ENCODE assay signal across 29 mouse cellular contexts in genomic region chr12:81235456-81236330, GRCm38 (mm10).
DNase-seq lines count a peak whose midpoint lies in the region; TF ChIP-seq lines count a peak whose summit lies in the region.
"Had no signal": no experiment of that assay in that cellular context is flagged by ENCODE, and none has a peak within 500 bp of the region (broad histone marks: within the 10 kb centered on the region; RNA-seq: fewer than 3 reads in every experiment).

No protein-coding gene starts in this region.

- H3K4me1 ChIP-seq in olfactory bulb, adult 2 months (ENCODE audit: control insufficient read depth, insufficient read depth, low read length), result peaks cover 7% of the 10 kb centered on the region
- H3K4me1 ChIP-seq: embryonic facial prominence, embryonic 12.5 days; forebrain, embryonic 10.5 days; forebrain, embryonic 15.5 days; heart, embryonic 12.5 days; limb, embryonic 10.5 days; limb, embryonic 15.5 days; neural tube, embryonic 15.5 days had no signal

- no peak for TF ChIP-seq CTCF in olfactory bulb, adult 2 months (IDR thresholded peaks at IDR 0.05; ENCODE audit: insufficient read depth, low read depth, low read length)

- 46% methylated on average over 10 of the region's 10 CpGs for WGBS in olfactory bulb, adult 2 months

- peak overlapping the region; percentile 77 for H3K27ac ChIP-seq in olfactory bulb, adult 2 months (ENCODE audit: insufficient read depth, low read depth, low read length)
- H3K27ac ChIP-seq: embryonic facial prominence, embryonic 12.5 days; forebrain, embryonic 10.5 days; forebrain, embryonic 15.5 days; hindbrain, embryonic 14.5 days; limb, embryonic 10.5 days; limb, embryonic 15.5 days; liver, embryonic 14.5 days; neural tube, embryonic 15.5 days had no signal

- TF ChIP-seq POLR2A in olfactory bulb, adult 2 months (IDR thresholded peaks at IDR 0.05; ENCODE audit: insufficient read depth, low read depth, low read length), result no peak

- no peak overlapping the region for H3K4me3 ChIP-seq in olfactory bulb, adult 2 months (ENCODE audit: insufficient read depth, low read depth, low read length)
- H3K4me3 ChIP-seq: embryonic facial prominence, embryonic 12.5 days; forebrain, embryonic 10.5 days; forebrain, embryonic 15.5 days; heart, embryonic 12.5 days; limb, embryonic 10.5 days; limb, embryonic 15.5 days; neural tube, embryonic 15.5 days had no signal

- peak; percentile 20 for DNase-seq in adrenal gland, postnatal 36 days
- no peak for DNase-seq in adrenal gland, postnatal 25 days
- DNase-seq in 3T3-L1 (ENCODE audit: low read depth, low spot score), result peak; percentile 75
- DNase-seq in Muller cell, postnatal 12 days (ENCODE audit: inconsistent ontology term), result peak; percentile 53
- no peak for DNase-seq in liver
- no peak for DNase-seq in spleen, postnatal 4 days (ENCODE audit: low spot score in 2 of 2)
- DNase-seq: B cell, adult 2 months; cerebellum, adult 9-10 months; cerebellum, postnatal 36 days; gastrocnemius, postnatal 10 days; kidney, adult 9 months; kidney, postnatal 10 days; layer of hippocampus, postnatal 36 days; lung, adult 2 months; lung, postnatal 10 days; midbrain, embryonic 14.5 days; right cerebral cortex, postnatal 25 days; thymus, adult 2 months; thymus, postnatal 36 days had no signal

Comparison
In these comparisons a context has a peak if more than half of its experiments do, and no peak if none do; other contexts are left out.
1. DNase-seq: peak in adrenal gland, postnatal 36 days (2 of 2), 3T3-L1 (single experiment) and Muller cell, postnatal 12 days (single experiment); none in adrenal gland, postnatal 25 days (single experiment), liver (single experiment) and spleen, postnatal 4 days (0 of 2).